Mouse (Mus musculus) megakaryocyte, embryonic 14.5 days (primary cell): ENCODE measurements around the gene Gm20388.

Experiments
- FLI1 ChIP-seq: IDR thresholded peaks from 2 replicates; pipeline ENCODE4 v1.6.1; 2012; ENCODE audit warnings: low read length, inconsistent platforms, mixed read lengths
- GATA1 ChIP-seq: IDR thresholded peaks from 3 replicates; pipeline ENCODE4 v1.6.1; 2012; ENCODE audit warnings: mixed read lengths, low read length, inconsistent platforms, borderline replicate concordance

DNA sequence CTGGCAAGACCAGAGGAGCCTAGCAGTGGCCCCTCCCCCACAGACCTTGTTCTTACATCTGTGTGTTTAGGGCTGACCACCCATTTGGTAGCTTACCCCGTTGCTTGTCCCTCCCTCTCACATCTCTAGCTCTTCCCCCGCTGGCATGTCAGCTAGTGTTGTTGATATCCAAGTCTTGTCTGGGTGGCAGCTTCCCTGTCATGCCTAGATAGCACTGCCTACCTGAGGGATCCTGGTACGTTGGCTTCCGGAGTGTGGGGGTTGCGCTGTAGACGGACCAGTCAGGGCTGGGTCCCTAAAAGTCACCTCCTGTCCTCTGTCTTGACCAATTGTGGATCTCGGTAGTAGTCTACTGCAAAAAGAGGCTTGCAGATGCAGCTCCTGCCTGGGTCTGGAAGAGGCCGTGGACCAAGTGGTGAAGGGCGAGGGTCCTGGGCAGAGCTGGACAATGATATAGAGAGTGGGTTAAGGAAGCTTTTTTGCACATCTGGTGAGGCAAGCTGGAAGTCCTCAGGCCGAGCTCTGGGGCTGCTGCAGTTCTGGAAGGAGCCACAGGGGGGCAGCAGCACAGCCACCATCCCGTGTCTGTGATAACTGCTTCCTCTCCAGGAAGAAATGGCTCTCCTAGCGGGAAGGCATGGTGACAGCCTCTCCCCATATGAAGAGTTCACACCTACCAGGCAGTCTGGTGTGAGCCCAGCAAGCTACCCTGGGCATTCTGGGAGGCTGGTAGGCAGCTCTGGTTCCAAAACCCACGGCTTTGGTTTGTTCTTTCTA, 659.5 kb downstream of the Gm20388 start:
- TF ChIP-seq GATA1 (no peak), FLI1 (no peak)
